Mouse (Mus musculus) hindlimb bud, embryonic 11.5 days (tissue): ENCODE results near the gene Zfp239.

Experiments
- DNase-seq: peaks from one replicate; pipeline ENCODE4 v3.0.0-alpha.2; 2012; ENCODE audit warnings: low read depth, low spot score; ENCODE audit errors: extremely low spot score

The Zfp239 gene

DNA sequence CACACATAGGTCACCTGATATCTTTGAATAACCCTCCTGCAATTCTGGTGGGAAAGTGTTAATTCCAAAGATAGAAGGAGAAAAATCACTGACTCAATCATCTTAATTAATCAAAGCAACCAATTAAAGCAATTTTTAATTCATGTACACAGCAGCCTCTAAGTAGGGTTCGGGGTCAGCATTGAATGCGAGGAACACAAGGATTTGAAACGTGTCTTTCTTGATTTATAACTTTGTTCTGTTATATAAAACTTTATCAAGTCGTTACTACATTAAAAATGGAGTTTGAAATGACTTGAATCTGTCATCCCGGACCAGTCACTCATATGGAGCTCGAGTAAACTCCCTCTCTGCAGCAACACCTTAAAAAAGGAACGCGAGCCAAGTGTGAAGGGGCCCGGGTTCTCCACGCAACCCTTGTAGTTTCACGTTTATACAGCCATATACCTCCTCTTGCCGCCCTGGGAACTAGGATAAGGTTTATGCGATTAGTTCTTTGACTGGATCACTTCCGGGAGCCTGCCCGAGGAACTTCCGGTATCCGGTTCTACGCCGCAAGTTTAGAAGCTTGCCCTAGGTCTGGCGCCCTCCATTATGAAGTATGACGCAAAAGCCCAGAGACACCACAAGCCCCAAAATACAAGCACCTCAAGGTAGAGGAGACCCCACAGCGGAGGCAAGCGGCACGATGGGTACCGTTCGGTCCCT lies 17.0 kb downstream of the Zfp239 start:
- DNase-seq: peak; percentile 81

DNA sequence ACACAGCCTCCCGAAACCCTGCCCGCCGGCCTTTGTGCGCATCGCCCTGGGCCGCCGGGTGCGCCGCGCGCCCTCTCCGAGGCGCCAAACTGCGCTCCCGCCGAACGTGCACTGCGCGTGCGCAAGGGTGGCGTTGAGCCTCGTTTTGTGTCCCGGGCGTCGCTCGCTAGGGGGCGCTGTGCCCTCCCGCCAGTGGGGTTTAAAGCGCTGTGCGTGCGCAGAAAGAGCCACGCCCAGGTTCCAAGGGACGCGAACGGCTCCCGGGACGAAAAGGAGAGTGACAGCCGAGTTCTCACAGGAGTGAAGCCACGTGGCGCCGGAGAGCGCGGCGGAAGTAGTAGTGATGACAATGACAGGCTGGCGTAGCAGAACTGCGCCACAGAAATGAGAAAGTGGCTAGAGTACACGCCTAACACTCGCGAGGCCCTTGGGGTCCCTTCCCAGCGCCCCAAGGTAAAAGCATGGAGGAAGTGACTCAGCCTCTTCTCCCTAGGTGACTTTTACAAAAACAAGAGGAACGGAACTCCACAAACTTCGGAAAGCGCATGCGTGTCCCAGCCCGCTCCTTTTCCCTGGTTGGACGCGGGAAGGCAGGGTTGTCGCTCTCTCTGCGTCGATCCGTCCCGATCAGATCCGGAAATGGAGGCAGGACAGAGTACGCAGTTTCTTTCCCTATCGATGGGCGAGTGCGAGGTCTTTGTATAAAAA lies 17.7 kb downstream of the Zfp239 start:
- DNase-seq: peak; percentile 95

DNA sequence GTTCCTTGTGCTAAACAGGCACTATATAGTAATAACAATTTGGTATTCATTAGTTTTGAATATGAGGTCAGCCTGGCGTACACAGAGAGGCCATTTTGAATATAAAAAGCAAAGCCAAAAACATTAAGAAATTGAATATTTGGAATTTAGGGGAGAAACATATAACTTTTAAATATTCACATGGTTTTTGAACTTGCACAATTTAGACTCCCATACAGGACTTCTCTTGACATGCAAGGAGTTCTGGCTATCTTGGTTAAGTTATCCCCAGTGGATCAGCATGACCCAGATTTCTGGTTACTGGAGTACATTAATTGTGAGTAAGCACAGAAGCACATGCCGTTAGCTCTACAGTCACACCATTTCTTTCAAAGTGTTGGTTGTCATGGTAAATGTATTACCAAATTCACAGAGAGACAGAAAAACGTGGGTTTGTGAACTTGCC lies 18.5 kb downstream of the Zfp239 start:
- DNase-seq: no peak

DNA sequence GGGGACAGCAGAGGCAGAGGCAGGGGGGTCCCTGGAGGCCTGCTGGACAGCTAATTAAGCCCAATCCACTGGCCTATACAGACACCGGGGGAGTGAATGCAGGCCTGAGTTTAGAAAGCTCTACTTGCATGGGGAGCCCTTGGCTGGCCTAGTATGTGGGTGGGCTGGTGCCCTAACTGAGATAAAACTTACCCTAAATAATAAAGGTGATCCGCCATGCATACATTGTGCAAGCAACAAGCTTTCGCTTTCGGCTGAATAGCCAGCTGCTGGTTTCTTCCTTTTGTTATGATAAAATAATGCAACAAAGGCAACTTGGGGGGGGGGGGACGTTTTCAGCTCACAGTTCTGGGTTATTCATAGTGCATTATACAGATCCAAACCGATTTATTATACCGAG lies 19.3 kb downstream of the Zfp239 start:
- DNase-seq: no peak

DNA sequence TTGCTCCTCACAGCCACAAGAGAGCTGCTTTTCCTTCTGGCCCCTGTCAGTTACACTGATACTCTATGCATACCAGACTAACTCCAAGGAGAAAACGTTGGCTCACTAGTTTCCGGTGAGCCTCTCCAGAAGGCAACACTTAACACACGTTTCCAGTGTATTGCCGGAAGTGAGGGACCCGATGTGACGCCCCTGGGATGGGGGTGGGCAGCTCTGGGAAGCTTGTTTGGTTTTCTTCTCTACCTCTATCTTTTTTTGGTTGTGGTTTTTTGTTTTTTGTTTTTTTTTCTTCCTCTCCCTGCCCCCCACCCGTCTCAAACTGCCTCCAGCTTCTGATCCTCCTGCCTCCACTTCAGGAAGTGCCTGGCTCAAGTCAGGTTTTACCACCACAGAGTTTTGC lies 20.1 kb downstream of the Zfp239 start:
- DNase-seq: no peak

DNA sequence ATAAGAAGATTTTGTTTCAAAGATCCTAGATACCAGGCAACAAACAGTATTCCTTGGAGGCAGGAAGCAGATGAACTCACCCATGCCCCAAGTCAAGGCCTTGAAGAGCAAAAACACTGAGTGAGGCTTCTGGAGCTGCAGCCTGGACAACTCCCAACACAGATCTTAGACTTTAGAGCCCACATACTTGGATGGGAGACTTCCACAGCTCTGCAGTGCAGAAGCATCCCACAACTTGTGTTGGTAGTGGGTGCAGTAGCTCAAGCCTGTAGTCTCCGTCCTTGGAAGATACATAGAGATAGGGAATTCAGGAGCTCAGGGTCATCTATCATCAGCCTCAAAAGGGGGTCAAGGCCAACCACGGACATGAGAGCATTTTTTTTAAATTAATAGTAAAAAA lies 24.0 kb downstream of the Zfp239 start:
- no peak for DNase-seq

DNA sequence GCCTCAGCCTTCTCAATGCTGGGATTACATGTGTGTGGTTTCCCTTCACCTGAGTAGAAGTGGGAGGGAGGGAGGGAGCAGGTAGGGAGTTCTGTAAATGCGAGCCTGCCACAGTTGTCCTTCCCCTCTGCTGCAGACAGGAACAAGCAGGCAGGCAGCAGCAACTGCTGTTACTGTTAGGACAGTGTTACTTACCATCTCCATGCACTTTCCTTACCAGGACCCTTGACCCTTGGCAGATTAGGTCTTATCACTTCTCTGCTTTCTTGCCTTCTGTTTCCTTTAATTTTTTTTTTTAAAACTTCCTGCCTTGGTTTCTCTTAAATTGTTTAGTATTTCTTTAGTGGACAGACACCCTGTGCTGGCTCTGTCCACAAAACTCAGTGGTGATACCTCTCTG lies 26.1 kb downstream of the Zfp239 start:
- no peak for DNase-seq

DNA sequence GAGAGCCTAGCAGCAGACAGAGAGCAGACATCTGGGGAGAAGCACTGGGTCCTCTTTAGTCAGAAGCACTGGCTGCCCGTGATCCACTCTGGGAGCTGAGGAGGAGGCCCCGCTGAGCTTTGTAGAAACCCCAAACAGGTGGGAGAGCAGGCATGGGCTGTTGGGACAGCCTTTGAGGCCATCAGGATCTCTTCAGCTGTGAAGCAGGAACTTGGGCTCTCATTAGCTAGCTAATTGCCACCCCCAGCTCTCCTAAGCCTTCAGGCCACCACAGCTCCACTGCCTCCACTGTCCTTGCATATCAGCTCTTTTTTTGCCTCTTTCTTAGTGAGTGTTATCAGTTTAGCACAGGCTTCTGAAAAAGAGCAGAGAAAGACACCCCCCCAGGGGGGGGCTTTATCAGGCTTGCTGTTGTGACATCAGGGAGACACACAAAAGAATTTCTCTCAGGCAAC lies 26.8 kb downstream of the Zfp239 start:
- no peak for DNase-seq

DNA sequence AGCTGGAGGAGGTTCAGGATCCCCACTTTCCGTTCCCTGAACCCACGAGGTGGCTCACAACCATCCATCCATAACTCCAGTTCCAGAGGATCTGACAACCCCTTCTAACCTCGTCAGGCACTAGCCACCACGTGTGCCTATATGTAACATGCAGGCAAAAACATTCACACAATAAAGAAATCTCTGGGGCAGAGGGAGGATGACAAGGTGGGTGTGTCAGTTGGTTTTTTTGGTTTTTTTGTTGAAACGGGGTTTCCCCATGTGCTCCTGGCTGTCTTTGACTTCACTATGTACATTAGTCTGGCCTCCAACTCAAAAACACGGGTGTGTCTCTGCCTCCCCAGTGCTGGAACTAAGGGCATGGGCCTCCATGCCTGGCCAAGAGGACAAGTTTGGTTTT lies 28.4 kb downstream of the Zfp239 start:
- DNase-seq: no peak

DNA sequence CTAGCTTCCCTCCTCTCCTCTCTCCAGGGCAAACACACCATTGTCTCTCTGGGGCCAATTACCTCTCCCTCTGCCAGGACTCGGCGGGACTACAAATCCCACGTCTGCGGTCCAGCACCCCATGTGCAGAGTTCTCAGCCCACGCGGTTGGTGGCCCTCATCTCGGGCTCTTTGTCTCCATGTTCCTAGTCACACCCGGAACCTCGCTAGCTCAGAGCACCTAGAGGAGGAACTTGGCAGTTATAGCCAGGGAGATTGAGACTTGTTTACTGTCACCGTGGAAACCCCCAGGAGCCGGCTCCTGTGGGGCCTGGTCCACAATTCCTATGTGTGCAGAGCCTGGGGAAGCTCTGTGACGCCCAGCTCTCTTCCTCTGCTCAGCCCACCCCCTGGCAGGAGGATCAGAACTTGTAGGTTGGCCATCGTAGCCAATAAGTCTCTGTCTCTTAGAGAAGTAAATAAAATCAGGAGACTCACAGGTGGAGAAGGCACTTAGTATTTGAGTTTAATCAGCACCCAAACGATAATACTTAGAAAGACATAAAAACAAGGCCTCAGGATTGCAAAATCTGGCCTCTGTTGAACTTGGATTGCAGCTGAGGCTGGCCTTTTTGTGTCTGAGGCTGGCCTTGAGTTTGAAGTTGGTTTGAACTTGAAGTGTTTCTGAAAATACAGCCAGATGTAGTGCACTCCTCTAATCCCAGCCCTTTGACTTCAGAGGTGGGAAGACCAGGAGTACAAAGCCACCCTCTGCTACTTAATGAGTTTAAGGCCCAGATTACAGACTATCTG lies 29.7 kb downstream of the Zfp239 start:
- no peak for DNase-seq

DNA sequence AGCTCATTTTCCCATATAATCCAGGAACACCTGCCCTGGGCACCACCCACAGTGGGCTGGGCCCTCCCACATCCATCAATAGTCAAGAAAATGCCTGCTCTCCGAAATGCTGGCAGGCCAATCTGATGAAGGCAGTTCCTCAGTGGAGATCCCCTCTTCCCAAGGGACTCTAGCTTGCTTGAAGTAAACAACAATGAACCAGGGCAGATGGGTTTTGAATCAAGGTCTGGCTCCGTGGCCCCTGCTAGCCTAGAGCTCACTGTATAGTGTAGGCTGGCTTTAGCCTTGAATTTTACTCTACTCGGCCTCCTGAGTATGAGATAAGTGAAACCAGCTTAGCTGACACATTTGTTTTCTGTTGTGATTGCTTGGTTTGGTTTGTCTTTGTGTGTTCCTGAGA lies 30.5 kb downstream of the Zfp239 start:
- no peak for DNase-seq

DNA sequence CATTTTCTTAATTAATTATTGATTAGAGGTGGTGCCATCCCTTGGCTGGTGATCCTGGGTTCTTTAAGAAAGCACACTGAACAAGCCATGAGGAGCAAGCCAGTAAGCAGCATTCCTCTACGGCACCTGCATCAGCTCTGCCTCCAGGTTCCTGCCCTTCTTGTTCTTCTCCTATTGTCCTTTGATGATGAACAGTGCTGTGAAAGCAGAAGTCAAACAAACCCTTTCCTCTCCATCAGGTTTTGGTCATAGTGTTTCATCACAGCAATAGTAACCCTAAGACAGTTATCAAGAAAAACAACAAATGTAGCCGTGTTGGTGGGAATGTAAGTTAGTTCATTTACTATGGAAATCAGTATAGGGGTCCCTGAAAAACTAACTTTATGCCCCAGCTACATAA lies 31.5 kb downstream of the Zfp239 start:
- no peak for DNase-seq

DNA sequence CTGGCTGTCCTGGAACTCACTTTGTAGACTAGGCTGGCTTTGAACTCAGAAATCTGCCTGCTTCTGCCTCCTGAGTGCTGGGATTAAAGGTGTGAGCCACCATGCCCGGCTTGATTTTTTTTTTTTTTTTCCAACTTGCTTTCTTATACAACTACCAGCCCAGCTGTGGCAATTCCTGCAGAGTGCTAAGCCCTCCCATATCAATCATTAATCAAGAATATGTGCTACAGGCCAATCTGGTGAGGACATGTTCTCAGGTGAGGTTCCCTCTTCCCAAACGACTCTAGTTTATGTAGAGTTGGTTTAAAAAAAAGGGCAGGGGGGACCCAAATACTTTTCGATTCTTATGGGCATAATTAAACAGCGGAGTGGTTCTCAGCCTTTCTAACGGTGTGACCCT lies 35.9 kb downstream of the Zfp239 start:
- no peak for DNase-seq

DNA sequence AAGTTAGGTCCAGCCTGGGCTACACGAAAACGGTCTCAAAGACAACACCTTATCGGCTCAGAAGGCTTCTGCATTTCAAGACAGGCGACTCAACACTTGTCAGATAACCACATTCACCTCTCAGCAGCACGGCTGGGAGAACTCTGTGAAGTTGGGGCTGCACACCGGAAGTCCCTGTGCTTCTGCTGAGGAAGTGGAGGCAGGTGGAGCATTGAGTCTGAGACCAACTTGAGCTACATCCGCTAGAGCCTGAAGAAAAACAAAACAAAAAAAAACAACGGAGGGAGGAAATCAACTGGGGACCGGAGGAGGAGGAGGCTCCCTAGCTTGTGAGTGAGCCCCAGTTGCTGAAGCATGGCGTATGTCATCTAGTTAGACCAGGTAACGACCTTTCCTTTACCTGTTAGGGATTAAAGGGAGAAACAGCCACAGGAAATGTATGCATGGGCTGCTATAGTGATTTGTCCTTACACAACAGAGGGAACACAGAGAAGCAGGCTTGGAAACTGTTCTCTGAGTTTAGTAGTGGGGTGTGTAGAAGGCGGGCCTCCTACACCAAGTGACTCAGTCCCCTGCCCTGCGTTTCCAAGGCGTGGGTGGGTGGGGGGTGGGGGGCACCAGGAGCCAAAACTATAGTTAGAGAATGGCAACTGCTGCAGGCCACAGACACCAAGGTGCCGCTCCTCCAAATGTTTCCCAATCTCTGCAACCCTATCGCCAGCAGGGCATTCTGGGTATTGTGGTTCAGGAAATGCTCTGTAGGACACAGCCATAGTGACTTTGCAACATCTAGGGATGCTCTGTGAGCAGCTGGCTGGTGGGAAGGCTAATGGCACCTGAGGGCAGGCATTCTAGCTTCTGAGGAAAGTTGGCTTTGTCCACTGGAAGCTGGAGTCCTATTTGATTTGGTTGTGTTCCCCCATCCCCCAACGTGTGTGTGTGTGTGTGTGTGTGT lies 38.5 kb downstream of the Zfp239 start, which contains the start of gene Hnrnpf:
TSS of gene Hnrnpf (plus strand) at position 199 of the 955 bp plus-strand sequence.
- DNase-seq: no peak

DNA sequence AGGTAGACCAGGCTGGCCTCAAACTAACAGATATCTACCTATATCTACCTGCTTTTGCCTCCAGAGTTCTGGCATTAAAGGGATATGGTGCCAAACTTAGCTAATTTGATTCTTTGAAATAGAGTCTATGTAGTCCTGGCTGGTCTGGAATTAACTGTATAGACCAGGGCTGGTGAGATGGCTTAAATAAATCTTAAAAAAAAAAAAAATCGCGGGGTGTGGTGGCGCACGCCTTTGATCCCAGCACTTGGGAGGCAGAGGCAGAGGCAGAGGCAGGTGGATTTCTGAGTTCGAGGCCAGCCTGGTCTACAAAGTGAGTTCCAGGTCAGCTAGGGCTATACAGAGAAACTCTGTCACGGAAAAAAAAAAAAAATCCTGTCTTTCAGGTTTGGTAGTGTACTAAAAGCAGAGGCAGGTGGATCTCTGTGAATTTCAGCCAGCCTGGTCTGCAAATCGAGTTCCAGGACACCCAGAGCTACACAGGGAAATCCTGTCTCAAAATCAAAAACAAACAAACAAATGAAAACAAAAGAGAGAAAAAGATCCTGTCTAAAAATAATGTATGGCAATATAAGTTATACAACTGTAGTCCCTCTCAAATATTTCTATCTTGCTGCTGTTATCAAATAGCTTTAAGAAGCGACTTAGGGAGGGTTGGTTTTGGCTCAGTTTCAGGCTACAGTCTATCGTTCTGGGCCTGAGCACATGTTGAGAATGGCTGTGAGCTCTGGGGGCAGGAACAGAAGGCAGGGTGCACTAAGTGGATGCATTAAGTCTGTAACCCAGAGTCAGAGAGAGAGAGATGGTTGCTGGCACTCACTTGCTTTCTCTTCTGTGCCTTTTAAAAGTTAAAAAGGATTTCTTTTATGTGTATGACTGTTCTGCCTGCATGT lies 39.9 kb downstream of the Zfp239 start:
- no peak for DNase-seq

DNA sequence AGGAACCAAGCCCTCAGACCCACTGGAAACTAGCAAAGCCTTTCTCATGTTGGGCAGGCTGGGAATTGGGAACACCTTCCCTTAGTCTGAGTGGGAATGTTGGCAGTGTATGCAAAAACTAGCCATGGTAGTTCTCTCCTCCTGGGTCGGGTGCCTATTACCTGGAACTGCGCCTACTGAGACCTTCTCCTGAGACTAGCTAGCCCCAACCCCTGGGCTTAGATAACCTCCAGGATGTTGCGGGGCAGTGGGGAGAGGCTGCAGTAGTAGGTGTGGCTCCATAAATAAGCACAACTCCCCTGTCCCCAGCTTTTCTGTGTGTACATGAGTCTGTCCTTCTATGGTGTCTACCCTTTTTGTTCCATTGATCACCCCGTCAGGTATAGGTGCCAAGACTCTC lies 40.7 kb downstream of the Zfp239 start:
- no peak for DNase-seq

DNA sequence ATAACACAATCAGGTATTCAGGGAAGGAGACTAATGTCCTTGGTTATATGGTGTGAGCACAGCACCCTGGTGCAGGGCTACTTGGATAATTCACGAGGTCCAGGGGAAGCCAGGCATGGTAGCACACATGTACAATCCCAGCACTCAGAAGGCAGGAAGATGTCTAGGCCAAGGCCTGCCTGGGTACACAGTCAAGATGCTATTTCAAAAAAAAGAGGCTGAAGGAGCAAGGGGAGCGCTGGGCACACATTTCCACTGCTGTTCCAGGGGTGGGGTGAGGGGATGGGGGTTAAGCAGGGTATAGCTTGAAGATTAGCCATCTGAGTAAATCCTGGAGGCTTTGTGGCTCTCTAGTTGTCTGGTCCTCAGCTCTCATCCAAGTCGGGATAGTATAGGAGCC lies 41.9 kb downstream of the Zfp239 start:
- no peak for DNase-seq

DNA sequence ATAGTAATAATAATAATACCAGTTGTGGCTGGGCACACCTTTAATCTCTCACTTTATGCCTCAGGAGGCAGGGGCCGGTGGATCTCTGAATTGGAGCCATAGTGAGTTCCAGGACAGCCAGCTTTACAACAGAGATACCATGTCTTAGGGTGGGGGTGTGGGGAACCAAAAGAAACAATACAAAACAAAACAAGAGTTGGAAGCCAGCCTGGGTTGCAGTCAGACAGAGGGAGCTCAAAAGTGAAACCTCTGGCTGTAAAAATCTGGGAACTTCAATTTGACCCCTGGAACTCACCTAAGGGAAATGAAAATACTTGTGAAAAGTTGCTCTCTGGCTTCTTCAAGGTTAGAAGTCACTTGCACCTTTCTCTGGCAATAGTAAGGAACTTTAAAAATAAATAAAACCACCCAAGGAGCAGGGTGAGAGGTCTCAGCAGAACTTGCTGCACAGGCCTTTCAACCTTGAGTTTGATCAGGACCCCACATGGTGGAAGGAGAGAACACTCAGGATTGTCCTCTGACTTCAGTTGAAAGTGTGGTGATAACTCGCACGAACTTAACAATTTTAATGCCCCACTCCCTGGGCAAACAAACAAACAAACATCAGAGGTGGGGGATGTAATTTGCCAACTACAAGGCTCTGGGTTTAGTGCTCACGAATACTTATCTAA lies 43.5 kb downstream of the Zfp239 start:
- DNase-seq: no peak

DNA sequence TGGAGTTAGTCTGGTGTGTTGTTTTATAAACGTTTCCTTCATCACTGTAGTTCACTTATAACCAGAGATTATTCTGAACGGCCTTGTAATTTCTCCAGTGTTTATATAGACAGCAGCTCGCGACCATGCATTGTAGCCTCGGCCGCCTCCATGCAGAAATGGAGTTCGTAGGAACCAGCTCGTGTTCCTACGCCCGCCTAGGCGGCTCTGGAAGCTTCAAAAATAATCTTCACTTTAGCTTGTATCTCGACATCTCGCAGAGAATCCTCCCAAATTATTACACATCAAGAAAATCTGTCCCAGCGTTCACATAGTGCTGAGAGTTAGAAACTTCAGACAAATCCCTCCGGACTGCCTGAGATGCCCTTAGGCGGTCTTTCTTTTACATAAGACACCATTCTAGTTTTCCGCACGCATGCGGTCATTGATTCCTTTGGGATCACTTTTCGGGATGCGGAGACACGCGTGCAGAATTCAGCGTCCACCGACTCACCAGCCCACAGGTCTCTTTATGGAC lies 44.2 kb downstream of the Zfp239 start:
- DNase-seq: no peak
